Mouse (Mus musculus) myocyte (in vitro differentiated cells): ENCODE measurements around the gene Tmem255b. TPM values are rescaled to one million over a fixed set of nuclear protein-coding genes. Genes with fewer than 3 reads are reported as not detected.

Experiments used
- H3K27me3 ChIP-seq: one replicate; pipeline ENCODE4 v1.6.1; 2011; ENCODE audit not compliant: control insufficient read depth, insufficient read depth, insufficient read length
- H3K36me3 ChIP-seq: one replicate; pipeline ENCODE4 v1.6.1; 2011; ENCODE audit not compliant: control insufficient read depth, insufficient read depth
- H3K4me2 ChIP-seq: one replicate; pipeline ENCODE4 v1.6.1; 2011; ENCODE audit warnings: low read depth, control low read depth
- H3K4me3 ChIP-seq: one replicate; pipeline ENCODE4 v1.5.1; 2011; ENCODE audit warnings: mild to moderate bottlenecking, control low read depth, moderate library complexity
- H3K79me2 ChIP-seq: one replicate; pipeline ENCODE4 v1.6.1; 2011; ENCODE audit not compliant: control insufficient read depth, insufficient read depth
- H3ac ChIP-seq: one replicate; pipeline ENCODE4 v1.6.1; 2011; ENCODE audit not compliant: control insufficient read depth, insufficient read length
- CEBPB ChIP-seq: IDR thresholded peaks from 2 replicates; pipeline ENCODE4 v1.6.1; 2011; ENCODE audit warnings: mild to moderate bottlenecking, moderate library complexity; ENCODE audit not compliant: poor library complexity, insufficient read depth, severe bottlenecking
- E2F4 ChIP-seq: IDR thresholded peaks from one replicate; pipeline ENCODE4 v1.6.1; 2011; ENCODE audit warnings: mild to moderate bottlenecking, control low read depth, moderate library complexity; ENCODE audit not compliant: insufficient read depth
- MAX ChIP-seq: IDR thresholded peaks from one replicate; pipeline ENCODE4 v1.6.1; 2011; ENCODE audit warnings: low read depth, mild to moderate bottlenecking, control low read depth
- MYOD1 ChIP-seq, 3 experiments: IDR thresholded peaks; one replicate each; pipeline ENCODE4 v1.6.1; 2011; ENCODE audit warnings: control low read depth in 2 of 3, low read depth in 2 of 3, mild to moderate bottlenecking in 2 of 3, moderate library complexity in 1 of 3; ENCODE audit not compliant: insufficient read length in 2 of 3, control insufficient read depth in 1 of 3
- MYOG ChIP-seq, 3 experiments: IDR thresholded peaks; one replicate each; pipeline ENCODE4 v1.6.1; 2011; ENCODE audit warnings: control low read depth in 2 of 3, low read depth in 2 of 3, mild to moderate bottlenecking in 2 of 3; ENCODE audit not compliant: insufficient read length in 2 of 3, control insufficient read depth in 1 of 3, insufficient read depth in 1 of 3
- POLR2A ChIP-seq: IDR thresholded peaks from one replicate; pipeline ENCODE4 v1.6.1; 2011; ENCODE audit warnings: low read depth, mild to moderate bottlenecking, control low read depth, moderate library complexity; ENCODE audit not compliant: insufficient read length
- POLR2AphosphoS2 ChIP-seq: IDR thresholded peaks from one replicate; pipeline ENCODE4 v1.6.1; 2011; ENCODE audit warnings: low read depth, control low read depth; ENCODE audit not compliant: insufficient read length
- REST ChIP-seq: IDR thresholded peaks from one replicate; pipeline ENCODE4 v1.6.1; 2011; ENCODE audit warnings: mild to moderate bottlenecking, control low read depth, moderate library complexity; ENCODE audit not compliant: insufficient read depth, insufficient read length
- SRF ChIP-seq: IDR thresholded peaks from one replicate; pipeline ENCODE4 v1.6.1; 2011; ENCODE audit warnings: low read depth; ENCODE audit not compliant: control insufficient read depth, insufficient read length
- TCF12 ChIP-seq: IDR thresholded peaks from one replicate; pipeline ENCODE4 v1.6.1; 2011; ENCODE audit warnings: mild to moderate bottlenecking, control low read depth; ENCODE audit not compliant: poor library complexity, insufficient read depth, severe bottlenecking
- TCF3 ChIP-seq: IDR thresholded peaks from one replicate; pipeline ENCODE4 v1.6.1; 2011; ENCODE audit warnings: low read depth, control low read depth; ENCODE audit not compliant: insufficient read length
- USF1 ChIP-seq: IDR thresholded peaks from one replicate; pipeline ENCODE4 v1.6.1; 2011; ENCODE audit warnings: low read depth, mild to moderate bottlenecking, control low read depth, moderate library complexity
- polyA plus RNA-seq: library from polyadenylated mRNA; unstranded; fragments of >200 nt; fragmentation: generic; extraction: Trizol; gene quantifications from one replicate; pipeline ENCODE4 v1.2.1, GENCODE M21; 2012; ENCODE audit warnings: missing spikeins

Gene Tmem255b
- polyA plus RNA-seq, 1 experiment, result not detected

DNA sequence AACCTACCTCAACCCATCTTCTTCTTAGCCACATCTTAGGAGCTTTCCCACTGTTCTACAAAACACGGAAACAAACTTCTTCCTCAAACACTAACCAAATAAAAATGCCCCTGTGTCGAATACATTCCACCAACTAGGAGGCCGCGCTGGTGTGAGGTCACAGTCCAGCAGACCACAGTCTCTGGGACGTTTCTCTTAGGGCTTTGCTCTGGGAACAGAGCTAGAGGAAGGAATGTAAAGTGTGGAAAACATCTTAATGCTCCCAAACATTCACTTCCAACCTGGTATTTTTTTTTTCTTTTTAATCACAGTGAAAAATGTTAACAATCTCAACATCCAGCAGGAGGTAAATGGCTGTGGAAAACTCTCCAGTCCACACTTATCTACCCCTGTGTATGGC, 81.7 kb downstream of the Tmem255b start:
- no peak overlapping the region for H3ac ChIP-seq
- peaks cover 26% of the 10 kb centered on the region for H3K27me3 ChIP-seq
- H3K36me3 ChIP-seq, result no peaks in the 10 kb centered on the region
- no peak overlapping the region for H3K4me2 ChIP-seq
- H3K4me3 ChIP-seq, result no peak overlapping the region
- H3K79me2 ChIP-seq, result no peaks in the 10 kb centered on the region
- no peak for TF ChIP-seq MAX
- no peak for TF ChIP-seq E2F4
- no peak for TF ChIP-seq MYOD1 (IDR thresholded peaks at IDR 0.05; ENCODE audit: control insufficient read depth in 1 of 3, insufficient read length in 2 of 3, low read depth in 2 of 3)
- no peak for TF ChIP-seq USF1
- no peak for TF ChIP-seq MYOG (IDR thresholded peaks at IDR 0.05; ENCODE audit: control insufficient read depth in 1 of 3, insufficient read depth in 1 of 3, insufficient read length in 2 of 3, low read depth in 2 of 3)
- no peak for TF ChIP-seq CEBPB
- no peak for TF ChIP-seq POLR2A
- TF ChIP-seq TCF3, result no peak
- TF ChIP-seq SRF, result no peak
- TF ChIP-seq POLR2AphosphoS2, result no peak
- TF ChIP-seq TCF12, result no peak
- no peak for TF ChIP-seq REST

DNA sequence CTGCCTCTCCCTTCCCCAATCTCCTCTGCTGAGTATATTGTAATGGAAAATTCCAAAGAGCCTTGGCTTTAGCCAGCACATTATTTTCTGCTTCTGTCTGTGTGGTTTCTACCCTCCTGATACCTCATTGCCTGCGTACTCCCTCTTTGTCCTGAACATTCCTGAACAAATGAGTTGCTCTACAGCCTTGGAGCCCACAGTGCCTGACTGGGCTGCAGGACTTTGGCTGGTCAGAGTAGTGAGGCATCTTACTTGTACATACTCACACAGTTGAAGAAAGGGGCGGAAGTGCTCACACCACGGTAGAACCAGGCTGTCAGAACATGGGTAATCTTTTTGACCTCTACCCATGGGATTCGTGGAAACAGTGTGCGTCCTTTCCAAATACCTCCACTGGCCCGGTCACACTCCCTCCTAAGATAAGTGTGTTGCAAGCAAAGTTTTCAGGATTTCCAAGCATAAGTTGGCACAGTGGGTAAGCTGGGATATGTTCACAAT, 82.3 kb downstream of the Tmem255b start:
- Histone ChIP-seq H3K4me2 (no peak overlapping the region), H3K4me3 (no peak overlapping the region), H3K36me3 (no peaks in the 10 kb centered on the region), H3ac (no peak overlapping the region), H3K27me3 (peaks cover 32% of the 10 kb centered on the region), H3K79me2 (no peaks in the 10 kb centered on the region)
- TF ChIP-seq TCF12 (no peak), MAX (no peak), POLR2A (no peak), MYOD1 (IDR thresholded peaks at IDR 0.05; ENCODE audit: control insufficient read depth in 1 of 3, insufficient read length in 2 of 3, low read depth in 2 of 3) (no peak), MYOG (IDR thresholded peaks at IDR 0.05; ENCODE audit: control insufficient read depth in 1 of 3, insufficient read depth in 1 of 3, insufficient read length in 2 of 3, low read depth in 2 of 3) (no peak), REST (no peak), POLR2AphosphoS2 (no peak), SRF (no peak)

Other genes starting within 250 kb of the Tmem255b start
- gene Grtp1, start 234.6 kb upstream of the Tmem255b start, polyA plus RNA-seq, result 34.4 TPM
- 17.8 TPM for gene Adprhl1, start 181.0 kb upstream of the Tmem255b start, polyA plus RNA-seq
- gene Dcun1d2, start 147.1 kb upstream of the Tmem255b start, polyA plus RNA-seq, result 15.3 TPM
- gene Tmco3, start 147.0 kb upstream of the Tmem255b start, polyA plus RNA-seq, result 28.2 TPM
- gene Tfdp1, start 96.4 kb upstream of the Tmem255b start, polyA plus RNA-seq, result 40.8 TPM
- gene Atp4b, start 38.4 kb upstream of the Tmem255b start, polyA plus RNA-seq, result not detected
- under 0.01 TPM for gene Grk1, start 30.1 kb upstream of the Tmem255b start, polyA plus RNA-seq
- 0.50 TPM for gene Gas6, start 59.3 kb downstream of the Tmem255b start, polyA plus RNA-seq
- not detected for gene 1700029H14Rik, start 127.3 kb downstream of the Tmem255b start, polyA plus RNA-seq
- gene Rasa3, start 242.4 kb downstream of the Tmem255b start, polyA plus RNA-seq, result 39.6 TPM